Mouse (Mus musculus): ENCODE results near the gene Fscn3. TPM values are rescaled to one million over a fixed set of nuclear protein-coding genes. Genes with fewer than 3 reads are reported as not detected.

Fscn3 gene
- polyA plus RNA-seq, 1 experiment, result not detected

GRCm38 (mm10) chr6:28450977-28451376, 23.4 kb downstream of the Fscn3 start:
- TF ChIP-seq CTCF (IDR thresholded peaks at IDR 0.05; ENCODE audit: borderline replicate concordance, insufficient read depth, low read length), result no peak
- no peak for TF ChIP-seq POLR2A (IDR thresholded peaks at IDR 0.05; ENCODE audit: low read depth, low read length)
- Histone ChIP-seq H3K4me1 (ENCODE audit: control insufficient read depth, insufficient read depth, low read length) (no peaks in the 10 kb centered on the region), H3K27ac (ENCODE audit: insufficient read depth, low read length) (no peak overlapping the region), H3K4me3 (ENCODE audit: insufficient read depth, low read length) (no peak overlapping the region)

- TF ChIP-seq CTCF (IDR thresholded peaks at IDR 0.05; ENCODE audit: borderline replicate concordance, insufficient read depth, low read length) (no peak), POLR2A (IDR thresholded peaks at IDR 0.05; ENCODE audit: low read depth, low read length) (no peak)
- Histone ChIP-seq H3K4me1 (ENCODE audit: control insufficient read depth, insufficient read depth, low read length) (no peaks in the 10 kb centered on the region), H3K4me3 (ENCODE audit: insufficient read depth, low read length) (no peak overlapping the region), H3K27ac (ENCODE audit: insufficient read depth, low read length) (no peak overlapping the region)
These were observed 31.7 kb downstream of the Fscn3 start for GRCm38 (mm10) chr6:28459221-28459668.

DNA sequence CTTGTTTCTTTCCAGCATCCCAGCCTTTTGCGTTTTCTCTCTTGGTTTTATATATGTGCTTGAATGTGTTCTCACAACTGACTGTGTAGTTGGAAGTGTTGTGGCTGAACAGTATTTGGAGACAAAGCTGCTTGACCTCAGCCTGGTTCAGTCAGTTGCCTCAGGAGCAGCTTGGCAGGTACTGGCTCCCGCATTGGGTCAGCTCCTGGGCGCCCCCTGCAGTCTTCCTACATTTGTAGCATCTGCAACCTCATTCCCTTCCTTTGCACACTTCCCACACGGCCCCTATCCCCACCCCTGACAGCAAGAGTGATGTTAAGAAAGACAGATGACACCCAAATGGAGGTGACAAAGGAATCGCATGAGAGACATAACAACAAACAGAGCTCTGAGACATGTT, 32.9 kb downstream of the Fscn3 start:
- Histone ChIP-seq H3K27ac (ENCODE audit: insufficient read depth, low read length) (no peak overlapping the region), H3K4me3 (ENCODE audit: insufficient read depth, low read length) (no peak overlapping the region), H3K4me1 (ENCODE audit: control insufficient read depth, insufficient read depth, low read length) (no peaks in the 10 kb centered on the region)
- TF ChIP-seq POLR2A (IDR thresholded peaks at IDR 0.05; ENCODE audit: low read depth, low read length), result no peak
- TF ChIP-seq CTCF (IDR thresholded peaks at IDR 0.05; ENCODE audit: borderline replicate concordance, insufficient read depth, low read length), result peak; percentile 19; the same call in 1 of the 2 replicates

DNA sequence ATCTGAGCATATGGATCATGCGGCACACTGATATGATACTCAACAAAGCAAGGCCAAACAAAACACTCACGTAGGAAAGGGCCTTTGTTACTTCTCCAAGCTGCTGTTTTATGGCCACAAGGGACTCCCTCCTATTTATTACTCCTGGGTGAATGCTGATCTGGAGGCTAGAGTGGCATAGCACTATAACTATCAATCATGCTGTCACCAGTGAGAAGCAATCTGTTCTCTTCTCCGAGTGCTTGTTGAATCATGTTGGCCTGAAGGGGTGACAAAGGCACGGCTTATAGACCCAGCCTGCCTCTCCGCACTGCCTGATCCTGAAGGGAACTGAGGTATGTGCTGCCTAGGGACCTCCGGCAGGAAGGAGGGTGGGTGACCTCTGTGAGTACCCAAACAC, 37.0 kb downstream of the Fscn3 start:
- Histone ChIP-seq H3K4me1 (ENCODE audit: control insufficient read depth, insufficient read depth, low read length) (no peaks in the 10 kb centered on the region), H3K27ac (ENCODE audit: insufficient read depth, low read length) (no peak overlapping the region), H3K4me3 (ENCODE audit: insufficient read depth, low read length) (no peak overlapping the region)
- no peak for TF ChIP-seq CTCF (IDR thresholded peaks at IDR 0.05; ENCODE audit: borderline replicate concordance, insufficient read depth, low read length)
- TF ChIP-seq POLR2A (IDR thresholded peaks at IDR 0.05; ENCODE audit: low read depth, low read length), result no peak

- H3K4me3 ChIP-seq (ENCODE audit: insufficient read depth, low read length), result no peak overlapping the region
These were observed 42.5 kb downstream of the Fscn3 start for GRCm38 (mm10) chr6:28470017-28470602.

DNA sequence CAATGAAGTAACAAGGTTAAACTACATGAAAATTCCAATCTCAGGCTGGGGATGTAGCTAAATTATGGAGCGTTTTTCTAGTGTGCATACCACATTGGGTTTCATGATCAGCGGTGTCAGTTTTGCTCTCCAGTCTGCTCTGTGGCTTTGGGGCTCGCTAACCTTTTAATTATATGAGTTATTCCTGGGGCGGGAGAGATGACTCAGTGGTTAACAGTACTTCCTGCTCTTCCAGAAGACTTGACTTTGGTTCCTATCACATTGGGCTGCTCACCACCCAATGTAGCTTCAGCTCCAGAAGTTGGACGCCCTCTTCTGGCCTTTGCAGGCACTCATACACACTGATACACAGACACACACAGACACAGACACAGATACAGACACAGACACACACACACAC, 43.0 kb downstream of the Fscn3 start:
- H3K4me3 ChIP-seq (ENCODE audit: insufficient read depth, low read length), result no peak overlapping the region
- no peak overlapping the region for H3K27ac ChIP-seq (ENCODE audit: insufficient read depth, low read length)
- TF ChIP-seq CTCF (IDR thresholded peaks at IDR 0.05; ENCODE audit: borderline replicate concordance, insufficient read depth, low read length) (no peak), POLR2A (IDR thresholded peaks at IDR 0.05; ENCODE audit: low read depth, low read length) (no peak)
- H3K4me1 ChIP-seq (ENCODE audit: control insufficient read depth, insufficient read depth, low read length), result peaks cover 9% of the 10 kb centered on the region

More at GRCm38 (mm10) chr6:28470017-28470602, 42.5 kb downstream of the Fscn3 start:
- no peak overlapping the region for H3K27ac ChIP-seq (ENCODE audit: insufficient read depth, low read length)
- H3K4me1 ChIP-seq (ENCODE audit: control insufficient read depth, insufficient read depth, low read length), result peaks cover 9% of the 10 kb centered on the region
- no peak for TF ChIP-seq CTCF (IDR thresholded peaks at IDR 0.05; ENCODE audit: borderline replicate concordance, insufficient read depth, low read length)
- TF ChIP-seq POLR2A (IDR thresholded peaks at IDR 0.05; ENCODE audit: low read depth, low read length), result no peak

DNA sequence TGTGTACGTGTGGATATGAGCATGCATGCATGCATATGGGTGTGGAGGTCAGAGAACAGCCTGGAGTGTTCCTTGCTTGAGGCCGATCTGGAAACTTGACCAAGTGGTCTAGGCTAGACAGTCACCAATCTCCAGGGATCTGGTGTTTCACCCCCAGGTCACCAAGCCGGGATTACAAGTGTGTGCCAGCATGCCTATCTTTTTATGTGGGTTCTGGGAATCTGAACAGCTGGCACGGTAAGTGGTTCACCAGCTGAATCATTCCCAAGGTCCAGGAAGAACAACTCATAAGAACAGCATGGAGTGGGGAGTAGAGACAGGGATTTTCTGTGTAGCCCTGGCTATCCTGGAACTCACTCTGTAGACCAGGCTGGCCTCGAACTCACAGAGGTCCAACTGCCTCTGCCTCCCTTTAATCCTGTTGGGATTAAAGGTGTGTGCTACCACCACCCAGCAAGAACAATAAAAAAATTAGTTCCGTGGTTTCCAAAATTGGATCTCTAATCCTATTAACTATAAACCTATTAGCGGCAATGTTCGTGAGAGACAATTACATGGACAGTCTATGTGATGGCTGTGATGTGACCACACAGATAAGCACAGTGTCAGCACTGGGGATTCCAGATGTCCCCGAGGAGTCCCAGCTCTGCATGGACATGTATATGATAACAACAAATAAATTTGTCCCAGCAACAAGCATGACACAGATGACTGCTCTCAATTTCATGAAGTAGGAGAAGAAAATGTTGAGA, 43.9 kb downstream of the Fscn3 start:
- Histone ChIP-seq H3K4me3 (ENCODE audit: insufficient read depth, low read length) (no peak overlapping the region), H3K27ac (ENCODE audit: insufficient read depth, low read length) (no peak overlapping the region), H3K4me1 (ENCODE audit: control insufficient read depth, insufficient read depth, low read length) (peaks cover 9% of the 10 kb centered on the region)
- TF ChIP-seq POLR2A (IDR thresholded peaks at IDR 0.05; ENCODE audit: low read depth, low read length) (no peak), CTCF (IDR thresholded peaks at IDR 0.05; ENCODE audit: borderline replicate concordance, insufficient read depth, low read length) (no peak)

DNA sequence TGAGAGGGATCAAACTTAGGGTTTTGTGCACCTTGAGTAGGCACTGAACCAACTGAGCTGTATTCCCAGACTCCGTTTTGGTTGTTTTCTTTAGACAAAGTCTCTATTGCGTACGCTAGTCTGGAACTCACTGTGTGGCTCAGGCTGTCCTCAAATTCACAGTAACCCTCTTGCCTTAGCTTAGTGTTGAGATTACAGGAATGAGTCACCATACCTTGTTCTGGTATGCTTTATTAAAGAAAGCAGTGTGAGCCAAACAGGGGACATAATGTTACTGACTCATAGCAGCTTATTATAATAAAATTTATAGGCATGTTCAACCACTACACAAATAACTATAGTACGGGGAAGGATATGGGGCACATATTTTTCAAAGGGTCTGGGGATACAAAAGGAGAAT, 46.6 kb downstream of the Fscn3 start:
- peaks cover 9% of the 10 kb centered on the region for H3K4me1 ChIP-seq (ENCODE audit: control insufficient read depth, insufficient read depth, low read length)
- peak overlapping the region; percentile 85 for H3K27ac ChIP-seq (ENCODE audit: insufficient read depth, low read length)
- no peak overlapping the region for H3K4me3 ChIP-seq (ENCODE audit: insufficient read depth, low read length)
- TF ChIP-seq CTCF (IDR thresholded peaks at IDR 0.05; ENCODE audit: borderline replicate concordance, insufficient read depth, low read length), result no peak
- TF ChIP-seq POLR2A (IDR thresholded peaks at IDR 0.05; ENCODE audit: low read depth, low read length), result no peak

DNA sequence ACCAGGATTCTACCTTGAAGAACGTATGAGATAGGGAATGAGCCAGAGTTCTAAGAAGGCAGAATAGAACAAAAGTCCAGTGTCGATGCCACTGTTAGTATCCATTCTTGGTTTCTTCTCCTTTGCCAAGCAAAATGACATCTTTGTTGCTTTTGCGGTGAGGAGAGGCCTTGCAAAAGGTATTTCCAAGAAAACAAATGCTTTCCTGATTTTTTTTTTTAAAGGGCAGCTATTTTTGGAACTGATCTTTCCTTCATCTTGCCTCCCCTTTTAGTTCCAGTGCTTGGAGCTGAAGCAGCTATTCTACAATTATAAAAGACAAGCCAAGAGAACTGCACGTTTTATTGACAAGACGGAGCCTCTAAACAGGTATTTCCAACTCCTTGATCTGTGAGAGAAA, 47.2 kb downstream of the Fscn3 start, which contains the start of gene Snd1:
Snd1 (plus strand) TSS at position 301 of the 400 bp plus-strand sequence.
- Histone ChIP-seq H3K4me3 (ENCODE audit: insufficient read depth, low read length) (no peak within 1 kb of the TSS), H3K27ac (ENCODE audit: insufficient read depth, low read length) (peak within 1 kb of the TSS; percentile 85), H3K4me1 (ENCODE audit: control insufficient read depth, insufficient read depth, low read length) (peaks cover 9% of the 10 kb centered on the region)
- no peak for TF ChIP-seq POLR2A (IDR thresholded peaks at IDR 0.05; ENCODE audit: low read depth, low read length)
- no peak for TF ChIP-seq CTCF (IDR thresholded peaks at IDR 0.05; ENCODE audit: borderline replicate concordance, insufficient read depth, low read length)

Measured in embryonic fibroblast, embryonic 13.5 days (primary cell).